Mouse (Mus musculus): ENCODE results near the gene Dtnb.

- TF ChIP-seq CTCF (IDR thresholded peaks at IDR 0.05; ENCODE audit: low read depth, low read length) (no peak), POLR2A (IDR thresholded peaks at IDR 0.05; ENCODE audit: borderline replicate concordance, low read depth, low read length) (no peak)
These were observed 24.7 kb upstream of the Dtnb start for GRCm38 (mm10) chr12:3547506-3547905.

Data from bone marrow macrophage, adult 2 months (primary cell).